Mouse (Mus musculus): ENCODE measurements around the gene Tmem232.

GRCm38 (mm10) chr17:65540441-65541272, at the start of gene Tmem232:
- TF ChIP-seq CTCF (IDR thresholded peaks at IDR 0.05; ENCODE audit: low read depth, low read length) (no peak), POLR2A (IDR thresholded peaks at IDR 0.05; ENCODE audit: insufficient read depth, low read length) (no peak)
